Mouse (Mus musculus): ENCODE data around the gene Eya4. TPM values are rescaled to one million over a fixed set of nuclear protein-coding genes. Genes with fewer than 3 reads are reported as not detected.

Eya4 gene
- total RNA-seq, 2 experiments from 2014 or later = not detected

GRCm38 (mm10) chr10:23235405-23235804, 115.2 kb downstream of the Eya4 start:
- no peak for ATAC-seq (replicated peaks; ENCODE audit: poor library complexity, severe bottlenecking)

GRCm38 (mm10) chr10:23233425-23233824, 117.2 kb downstream of the Eya4 start:
- no peak for ATAC-seq (replicated peaks; ENCODE audit: poor library complexity, severe bottlenecking)

GRCm38 (mm10) chr10:23230863-23231262, 119.7 kb downstream of the Eya4 start:
- no peak for ATAC-seq (replicated peaks; ENCODE audit: poor library complexity, severe bottlenecking)

- ATAC-seq (replicated peaks; ENCODE audit: poor library complexity, severe bottlenecking) = no peak
Measured at GRCm38 (mm10) chr10:23223336-23223735, 127.2 kb downstream of the Eya4 start.

GRCm38 (mm10) chr10:23220432-23220831, 130.2 kb downstream of the Eya4 start:
- no peak for ATAC-seq (replicated peaks; ENCODE audit: poor library complexity, severe bottlenecking)

GRCm38 (mm10) chr10:23216815-23217214, 133.8 kb downstream of the Eya4 start:
- ATAC-seq (replicated peaks; ENCODE audit: poor library complexity, severe bottlenecking) = no peak

- ATAC-seq (replicated peaks; ENCODE audit: poor library complexity, severe bottlenecking) = no peak
Measured at GRCm38 (mm10) chr10:23211381-23211780, 139.2 kb downstream of the Eya4 start.

- no peak for ATAC-seq (replicated peaks; ENCODE audit: poor library complexity, severe bottlenecking)
Measured at GRCm38 (mm10) chr10:23203885-23204284, 146.7 kb downstream of the Eya4 start.

GRCm38 (mm10) chr10:23203144-23203838, 147.3 kb downstream of the Eya4 start:
- ATAC-seq (replicated peaks; ENCODE audit: poor library complexity, severe bottlenecking) = no peak

- ATAC-seq (replicated peaks; ENCODE audit: poor library complexity, severe bottlenecking) = no peak
Measured at GRCm38 (mm10) chr10:23202591-23202990, 148.0 kb downstream of the Eya4 start.

GRCm38 (mm10) chr10:23198251-23198650, 152.3 kb downstream of the Eya4 start:
- ATAC-seq (replicated peaks; ENCODE audit: poor library complexity, severe bottlenecking) = no peak

- no peak for ATAC-seq (replicated peaks; ENCODE audit: poor library complexity, severe bottlenecking)
Measured at GRCm38 (mm10) chr10:23196336-23196735, 154.2 kb downstream of the Eya4 start.

- no peak for ATAC-seq (replicated peaks; ENCODE audit: poor library complexity, severe bottlenecking)
Measured at GRCm38 (mm10) chr10:23195337-23195736, 155.2 kb downstream of the Eya4 start.

- no peak for ATAC-seq (replicated peaks; ENCODE audit: poor library complexity, severe bottlenecking)
Measured at GRCm38 (mm10) chr10:23189836-23190235, 160.8 kb downstream of the Eya4 start.

GRCm38 (mm10) chr10:23185391-23185790, 165.2 kb downstream of the Eya4 start:
- no peak for ATAC-seq (replicated peaks; ENCODE audit: poor library complexity, severe bottlenecking)

GRCm38 (mm10) chr10:23181572-23182493, 168.8 kb downstream of the Eya4 start:
- no peak for ATAC-seq (replicated peaks; ENCODE audit: poor library complexity, severe bottlenecking)

GRCm38 (mm10) chr10:23179285-23179684, 171.3 kb downstream of the Eya4 start:
- ATAC-seq (replicated peaks; ENCODE audit: poor library complexity, severe bottlenecking) = no peak

GRCm38 (mm10) chr10:23177347-23178046, 173.1 kb downstream of the Eya4 start:
- ATAC-seq (replicated peaks; ENCODE audit: poor library complexity, severe bottlenecking) = no peak

- peak; percentile 55 for ATAC-seq (replicated peaks; ENCODE audit: poor library complexity, severe bottlenecking)
Measured at GRCm38 (mm10) chr10:23176666-23177346, 173.8 kb downstream of the Eya4 start.

- ATAC-seq (replicated peaks; ENCODE audit: poor library complexity, severe bottlenecking) = no peak
Measured at GRCm38 (mm10) chr10:23171541-23171940, 179.0 kb downstream of the Eya4 start.

All from granulocyte monocyte progenitor cell, adult 5-6 weeks (primary cell).